Mouse (Mus musculus): ENCODE results near the gene Jup. TPM values are rescaled to one million over a fixed set of nuclear protein-coding genes. Genes with fewer than 3 reads are reported as not detected.

Gene Jup
- polyA plus RNA-seq, 1 experiment from 2014 or later, result 33.3 TPM

DNA sequence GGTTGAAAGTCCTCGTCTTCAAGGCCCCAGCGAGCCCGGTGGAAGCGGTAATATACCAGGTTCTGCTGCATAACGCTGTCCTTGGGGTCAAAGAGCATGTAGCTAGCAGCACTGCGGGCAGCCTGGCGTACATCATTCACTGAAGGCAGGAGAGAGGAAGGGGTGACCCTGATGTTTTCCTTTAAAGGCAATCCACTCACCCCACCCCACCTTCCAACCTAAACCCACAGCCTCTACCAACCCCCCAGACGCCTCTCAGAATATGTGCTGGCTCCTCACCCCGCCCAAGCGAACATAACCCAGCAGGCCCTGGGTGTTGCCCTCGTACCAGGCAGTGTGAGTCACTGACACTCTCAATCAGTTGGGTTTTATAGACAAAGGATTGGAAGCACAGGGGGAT is 14.2 kb upstream of the Jup start:
- no peak for DNase-seq (ENCODE audit: low spot score)
- WGBS, result 83% methylated on average over 11 of the region's 11 CpGs

DNA sequence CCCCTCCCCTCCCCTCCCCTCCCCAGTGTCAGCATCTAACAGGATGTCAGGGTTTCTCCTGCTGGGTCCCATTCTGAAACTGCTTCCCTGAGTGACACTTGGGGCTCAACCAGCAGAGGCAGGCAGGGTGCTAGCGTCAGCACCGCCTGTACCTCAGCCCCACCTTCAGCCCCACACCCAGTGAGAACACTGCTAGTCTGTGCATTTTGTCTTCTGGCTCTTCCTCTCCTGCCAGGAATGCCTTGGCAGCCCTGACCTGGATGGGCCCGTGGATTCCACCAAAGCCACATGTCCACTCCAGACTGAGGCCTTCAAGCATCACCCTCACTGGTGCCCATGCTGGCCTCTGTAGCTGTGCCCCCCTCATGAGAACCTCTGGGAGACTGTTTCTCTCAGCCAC is 12.1 kb upstream of the Jup start:
- WGBS, result 89% methylated on average over 3 of the region's 3 CpGs
- no peak overlapping the region for H3K9ac ChIP-seq (ENCODE audit: low read length)

More for the DNA sequence above, 14.2 kb upstream of the Jup start:
- H3K4me2 ChIP-seq (ENCODE audit: low read length), result no peak overlapping the region
- no peak overlapping the region for H3K4me3 ChIP-seq (ENCODE audit: low read depth, low read length)
- no peak overlapping the region for H3K9ac ChIP-seq (ENCODE audit: low read length)
- H3K36me3 ChIP-seq (ENCODE audit: control insufficient read depth, insufficient read depth, low read length), result peaks cover 6% of the 10 kb centered on the region; the same call in 1 of the 2 replicates
- no peaks in the 10 kb centered on the region for H3K4me1 ChIP-seq (ENCODE audit: control insufficient read depth, insufficient read depth, low read length)
- no peaks in the 10 kb centered on the region for H3K9me3 ChIP-seq (replicated peaks; ENCODE audit: control insufficient read depth, low read length)
- peaks cover 13% of the 10 kb centered on the region; the same call in 1 of the 2 replicates for H3K27me3 ChIP-seq (replicated peaks; ENCODE audit: control insufficient read depth, insufficient read depth, low read length)
- no peak overlapping the region for H3K27ac ChIP-seq (ENCODE audit: low read depth, low read length)
- ATAC-seq, result no peak

DNA sequence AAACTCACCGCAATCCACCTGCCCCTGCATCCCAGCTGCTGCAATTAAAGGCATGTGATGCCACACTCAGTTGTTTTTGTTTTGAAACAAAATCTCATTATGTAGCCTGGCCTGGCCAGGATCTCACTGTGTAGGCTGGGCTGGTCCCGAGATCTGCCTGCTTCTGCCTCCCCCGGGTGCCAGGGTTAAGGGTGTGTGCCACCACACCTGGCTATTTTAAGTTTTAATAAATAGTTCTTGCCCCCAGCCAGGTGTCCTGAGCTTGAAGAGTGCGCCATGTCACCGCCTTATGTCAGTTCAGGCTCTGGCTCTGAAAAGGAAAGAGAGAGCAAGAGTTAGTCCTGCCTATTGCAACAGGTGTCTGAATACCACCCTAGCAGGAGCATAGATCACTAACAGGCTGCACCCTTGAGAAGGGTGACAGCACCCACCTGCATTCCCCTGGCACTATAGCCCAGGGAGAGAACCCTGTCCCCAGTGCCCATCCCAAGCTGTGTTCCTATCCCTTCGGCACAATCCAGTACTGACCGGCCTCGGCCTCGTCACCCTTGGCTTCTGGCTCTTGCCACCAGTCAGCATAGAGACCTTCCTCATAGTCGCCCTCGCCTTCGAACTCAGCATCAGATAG is 11.4 kb upstream of the Jup start:
- H3K36me3 ChIP-seq (ENCODE audit: control insufficient read depth, insufficient read depth, low read length), result peaks cover 6% of the 10 kb centered on the region; the same call in 1 of the 2 replicates
- no peak overlapping the region for H3K4me2 ChIP-seq (ENCODE audit: low read length)
- no peak for ATAC-seq
- H3K27ac ChIP-seq (ENCODE audit: low read depth, low read length), result no peak overlapping the region
- DNase-seq (ENCODE audit: low spot score), result no peak
- no peak overlapping the region for H3K9ac ChIP-seq (ENCODE audit: low read length)
- no peaks in the 10 kb centered on the region for H3K9me3 ChIP-seq (replicated peaks; ENCODE audit: control insufficient read depth, low read length)
- H3K4me3 ChIP-seq (ENCODE audit: low read depth, low read length), result no peak overlapping the region
- no peaks in the 10 kb centered on the region for H3K27me3 ChIP-seq (replicated peaks; ENCODE audit: control insufficient read depth, insufficient read depth, low read length)
- WGBS, result 92% methylated on average over 12 of the region's 12 CpGs
- H3K4me1 ChIP-seq (ENCODE audit: control insufficient read depth, insufficient read depth, low read length), result no peaks in the 10 kb centered on the region

More for the DNA sequence above, 12.1 kb upstream of the Jup start:
- no peak overlapping the region for H3K4me2 ChIP-seq (ENCODE audit: low read length)
- no peak for DNase-seq (ENCODE audit: low spot score)
- ATAC-seq, result no peak
- no peak overlapping the region for H3K27ac ChIP-seq (ENCODE audit: low read depth, low read length)
- H3K36me3 ChIP-seq (ENCODE audit: control insufficient read depth, insufficient read depth, low read length), result peaks cover 6% of the 10 kb centered on the region; the same call in 1 of the 2 replicates
- H3K4me1 ChIP-seq (ENCODE audit: control insufficient read depth, insufficient read depth, low read length), result no peaks in the 10 kb centered on the region
- H3K27me3 ChIP-seq (replicated peaks; ENCODE audit: control insufficient read depth, insufficient read depth, low read length), result no peaks in the 10 kb centered on the region
- H3K9me3 ChIP-seq (replicated peaks; ENCODE audit: control insufficient read depth, low read length), result no peaks in the 10 kb centered on the region
- H3K4me3 ChIP-seq (ENCODE audit: low read depth, low read length), result no peak overlapping the region

- DNase-seq (ENCODE audit: low spot score) (peak; percentile 73), ATAC-seq (no peak)
- Histone ChIP-seq H3K9me3 (replicated peaks; ENCODE audit: control insufficient read depth, low read length) (no peaks in the 10 kb centered on the region), H3K4me2 (ENCODE audit: low read length) (no peak overlapping the region), H3K36me3 (ENCODE audit: control insufficient read depth, insufficient read depth, low read length) (peaks cover 6% of the 10 kb centered on the region; the same call in 1 of the 2 replicates), H3K27me3 (replicated peaks; ENCODE audit: control insufficient read depth, insufficient read depth, low read length) (no peaks in the 10 kb centered on the region), H3K27ac (ENCODE audit: low read depth, low read length) (no peak overlapping the region), H3K4me1 (ENCODE audit: control insufficient read depth, insufficient read depth, low read length) (no peaks in the 10 kb centered on the region), H3K9ac (ENCODE audit: low read length) (no peak overlapping the region), H3K4me3 (ENCODE audit: low read depth, low read length) (no peak overlapping the region)
- WGBS, result 46% methylated on average over 10 of the region's 10 CpGs
These were observed 10.7 kb upstream of the Jup start for GRCm38 (mm10) chr11:100408076-100408834.

- H3K9me3 ChIP-seq (replicated peaks; ENCODE audit: control insufficient read depth, low read length), result no peaks in the 10 kb centered on the region
- H3K4me2 ChIP-seq (ENCODE audit: low read length), result no peak overlapping the region
- H3K4me3 ChIP-seq (ENCODE audit: low read depth, low read length), result no peak overlapping the region
- H3K27ac ChIP-seq (ENCODE audit: low read depth, low read length), result no peak overlapping the region
- no peak overlapping the region for H3K9ac ChIP-seq (ENCODE audit: low read length)
- H3K36me3 ChIP-seq (ENCODE audit: control insufficient read depth, insufficient read depth, low read length), result peaks cover 6% of the 10 kb centered on the region; the same call in 1 of the 2 replicates
- peaks cover under 1% of the 10 kb centered on the region; the same call in 1 of the 2 replicates for H3K4me1 ChIP-seq (ENCODE audit: control insufficient read depth, insufficient read depth, low read length)
- 82% methylated on average over 5 of the region's 5 CpGs for WGBS
- ATAC-seq, result no peak
- DNase-seq (ENCODE audit: low spot score), result no peak
- no peaks in the 10 kb centered on the region for H3K27me3 ChIP-seq (replicated peaks; ENCODE audit: control insufficient read depth, insufficient read depth, low read length)
These were observed 9.6 kb upstream of the Jup start for GRCm38 (mm10) chr11:100406995-100407705.

DNA sequence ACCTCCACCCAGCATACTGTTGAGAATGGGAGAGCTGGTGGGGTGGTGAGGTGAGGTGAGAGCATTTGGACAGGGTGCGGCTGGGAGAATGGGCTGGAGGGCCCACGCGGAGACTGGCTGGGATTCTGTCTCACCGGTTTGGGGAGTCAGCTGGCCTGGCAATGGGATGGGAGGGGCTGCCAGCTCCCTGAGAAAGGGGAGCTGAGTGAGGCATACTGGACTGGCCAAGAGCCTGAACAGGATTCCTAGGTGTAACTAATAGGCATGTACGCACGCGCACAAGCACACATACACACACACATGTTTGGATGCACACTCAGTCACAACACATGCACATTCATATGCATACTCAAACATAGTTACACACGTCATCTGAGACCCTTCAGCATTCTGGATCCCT is 8.7 kb upstream of the Jup start:
- Histone ChIP-seq H3K27me3 (replicated peaks; ENCODE audit: control insufficient read depth, insufficient read depth, low read length) (no peaks in the 10 kb centered on the region), H3K4me3 (ENCODE audit: low read depth, low read length) (no peak overlapping the region), H3K4me1 (ENCODE audit: control insufficient read depth, insufficient read depth, low read length) (peaks cover 3% of the 10 kb centered on the region; the same call in 1 of the 2 replicates), H3K36me3 (ENCODE audit: control insufficient read depth, insufficient read depth, low read length) (peaks cover 6% of the 10 kb centered on the region; the same call in 1 of the 2 replicates), H3K9me3 (replicated peaks; ENCODE audit: control insufficient read depth, low read length) (no peaks in the 10 kb centered on the region), H3K9ac (ENCODE audit: low read length) (no peak overlapping the region), H3K27ac (ENCODE audit: low read depth, low read length) (no peak overlapping the region), H3K4me2 (ENCODE audit: low read length) (no peak overlapping the region)
- 81% methylated on average over 8 of the region's 8 CpGs for WGBS
- no peak for DNase-seq (ENCODE audit: low spot score)
- ATAC-seq, result no peak

DNA sequence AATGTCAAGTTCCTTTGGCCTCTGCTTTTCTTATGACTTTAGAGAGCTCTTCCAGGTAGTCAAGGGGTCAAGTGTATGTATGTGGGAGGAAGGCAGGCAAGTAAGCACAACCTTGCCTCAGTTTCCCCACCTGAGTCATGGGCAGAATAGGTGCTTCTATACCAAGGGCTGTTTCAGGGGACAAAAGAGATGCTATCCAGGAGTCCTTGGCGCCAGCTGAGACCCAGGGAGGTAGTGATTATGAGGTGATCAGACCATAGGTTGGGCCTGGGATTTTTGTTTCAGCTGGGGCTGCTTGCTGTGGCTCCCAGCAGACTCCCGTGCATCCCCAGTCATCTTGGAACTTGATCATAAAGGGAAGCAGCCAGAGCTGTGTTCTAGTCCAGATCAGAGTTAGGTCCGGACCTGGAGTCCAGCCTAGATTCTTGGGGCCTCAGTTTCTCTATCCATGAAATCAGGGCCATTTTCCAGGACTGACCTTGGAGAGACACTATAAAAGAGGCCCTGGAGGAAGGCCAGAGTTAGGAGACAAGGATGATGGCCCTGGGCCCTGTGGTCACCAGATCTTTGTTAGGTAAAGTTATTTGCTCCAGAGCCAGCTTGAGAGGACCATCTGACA is 7.0 kb upstream of the Jup start:
- H3K9me3 ChIP-seq (replicated peaks; ENCODE audit: control insufficient read depth, low read length), result no peaks in the 10 kb centered on the region
- H3K4me3 ChIP-seq (ENCODE audit: low read depth, low read length), result no peak overlapping the region
- H3K36me3 ChIP-seq (ENCODE audit: control insufficient read depth, insufficient read depth, low read length), result peaks cover 6% of the 10 kb centered on the region; the same call in 1 of the 2 replicates
- H3K4me2 ChIP-seq (ENCODE audit: low read length), result no peak overlapping the region
- 87% methylated on average over 3 of the region's 3 CpGs for whole genome bisulfite sequencing
- H3K9ac ChIP-seq (ENCODE audit: low read length), result no peak overlapping the region
- ATAC-seq (no peak), DNase-seq (ENCODE audit: low spot score) (no peak)
- no peaks in the 10 kb centered on the region for H3K27me3 ChIP-seq (replicated peaks; ENCODE audit: control insufficient read depth, insufficient read depth, low read length)
- no peak overlapping the region for H3K27ac ChIP-seq (ENCODE audit: low read depth, low read length)
- H3K4me1 ChIP-seq (ENCODE audit: control insufficient read depth, insufficient read depth, low read length), result peaks cover 3% of the 10 kb centered on the region; the same call in 1 of the 2 replicates

DNA sequence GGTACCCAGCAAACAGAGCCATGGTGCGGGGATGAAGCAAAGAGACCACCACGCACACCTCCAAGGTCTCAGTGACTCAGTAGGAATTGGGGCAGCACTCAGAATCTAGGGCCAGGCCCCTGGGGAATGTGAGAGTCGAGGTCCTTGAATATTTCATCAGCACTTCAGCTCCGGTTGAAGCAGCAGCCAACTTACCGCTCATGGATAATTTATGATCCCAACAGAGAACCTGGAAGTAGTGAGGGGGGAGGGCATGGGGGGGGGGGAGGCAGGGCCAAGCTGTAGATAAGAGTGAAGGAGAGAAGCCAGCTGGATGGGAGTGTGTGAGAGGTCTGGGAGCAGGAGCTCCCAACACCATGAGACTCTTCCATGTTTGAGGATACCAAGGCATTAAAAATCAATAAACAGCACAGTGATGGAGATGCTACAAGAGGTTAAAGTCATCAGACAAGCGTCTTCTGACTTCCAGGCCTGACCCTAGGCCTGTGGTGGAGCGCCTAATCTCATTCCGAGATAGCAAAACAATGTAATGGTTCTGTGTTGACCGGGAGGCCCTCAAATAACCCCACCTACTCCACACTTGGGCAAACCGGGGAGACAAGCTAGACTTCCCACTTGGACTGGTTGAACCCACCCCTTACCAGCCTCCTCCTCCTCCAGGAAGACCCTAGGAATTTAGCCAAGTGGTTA is 6.0 kb upstream of the Jup start:
- Histone ChIP-seq H3K36me3 (ENCODE audit: control insufficient read depth, insufficient read depth, low read length) (no peaks in the 10 kb centered on the region), H3K9ac (ENCODE audit: low read length) (no peak overlapping the region), H3K4me2 (ENCODE audit: low read length) (no peak overlapping the region), H3K27me3 (replicated peaks; ENCODE audit: control insufficient read depth, insufficient read depth, low read length) (no peaks in the 10 kb centered on the region), H3K27ac (ENCODE audit: low read depth, low read length) (no peak overlapping the region), H3K4me1 (ENCODE audit: control insufficient read depth, insufficient read depth, low read length) (peaks cover 3% of the 10 kb centered on the region; the same call in 1 of the 2 replicates), H3K9me3 (replicated peaks; ENCODE audit: control insufficient read depth, low read length) (no peaks in the 10 kb centered on the region), H3K4me3 (ENCODE audit: low read depth, low read length) (no peak overlapping the region)
- ATAC-seq (no peak), DNase-seq (ENCODE audit: low spot score) (no peak)
- 84% methylated on average over 10 of the region's 10 CpGs for WGBS

All from forebrain, embryonic 14.5 days (tissue).